Mouse (Mus musculus) hindbrain, postnatal 0 days (tissue): ENCODE measurements around the gene Il17a. TPM values are rescaled to one million over a fixed set of nuclear protein-coding genes. Genes with fewer than 3 reads are reported as not detected.

Source experiments
- ATAC-seq: fragments of 200-750 bp; cut with Nextera tagmentation; 2 replicates; pipeline ENCODE4 v1.8.0; 2017; ENCODE audit warnings: mild to moderate bottlenecking, moderate TSS enrichment, moderate library complexity
- DNase-seq: peaks from one replicate; pipeline ENCODE4 v3.0.0-alpha.2; 2015; ENCODE audit warnings: low spot score
- H3K27ac ChIP-seq: fragments of 300-500 bp; sonication (generic); 2 replicates; pipeline ENCODE4 v1.5.1; 2014; ENCODE audit warnings: mild to moderate bottlenecking
- H3K27me3 ChIP-seq: fragments of 300-500 bp; sonication (generic); 2 replicates; pipeline ENCODE4 v1.6.1; 2014; ENCODE audit warnings: low read length, mixed read lengths; ENCODE audit not compliant: insufficient read depth
- H3K36me3 ChIP-seq: fragments of 300-500 bp; sonication (generic); 2 replicates; pipeline ENCODE4 v1.6.1; 2014; ENCODE audit warnings: low read length, mixed read lengths; ENCODE audit not compliant: insufficient read depth
- H3K4me1 ChIP-seq: fragments of 300-500 bp; sonication (generic); 2 replicates; pipeline ENCODE4 v1.6.1; 2014; ENCODE audit warnings: antibody characterized with exemption, low read length, mixed read lengths; ENCODE audit not compliant: insufficient read depth
- H3K4me2 ChIP-seq: fragments of 300-500 bp; sonication (generic); 2 replicates; pipeline ENCODE4 v1.6.1; 2014; ENCODE audit warnings: low read depth, mild to moderate bottlenecking, low read length, moderate library complexity, mixed read lengths
- H3K4me3 ChIP-seq: fragments of 300-500 bp; sonication (generic); 2 replicates; pipeline ENCODE4 v1.5.1; 2014; ENCODE audit warnings: low read length
- H3K9ac ChIP-seq: fragments of 300-500 bp; sonication (generic); replicated peaks from 2 replicates; pipeline ENCODE4 v1.6.1; 2014; ENCODE audit warnings: mild to moderate bottlenecking, low read length, moderate library complexity, mixed read lengths
- H3K9me3 ChIP-seq: fragments of 300-500 bp; sonication (generic); 2 replicates; pipeline ENCODE4 v1.6.1; 2016; ENCODE audit warnings: low read length, mixed read lengths
- CTCF ChIP-seq: IDR thresholded peaks from 2 replicates; pipeline ENCODE4 v1.5.1; 2016; ENCODE audit warnings: antibody characterized with exemption, control low read depth, low read depth
- WGBS: fragments of 180-500 bp; shearing (Covaris S2); extraction: QIAGEN DNeasy Blood & Tissue Kit; methylation state at CpG from one replicate; pipeline ENCODE4 v1.1.7; 2014; 5-methylcytosine and 5-hydroxymethylcytosine counted together
- polyA plus RNA-seq: library from polyadenylated mRNA; unstranded; fragments of >200 nt; fragmentation: Nextera tagmentation; extraction: Ambion mirVana; gene quantifications from 2 replicates; pipeline ENCODE4 v1.2.1, GENCODE M21; 2015
- total RNA-seq: library from RNA; depleted of rRNA; stranded (reverse); fragments of >200 nt; gene quantifications from 2 replicates; pipeline ENCODE4 v1.2.3, GENCODE M21; 2014; rRNA removed

Gene Il17a
- total RNA-seq, result not detected in 2 replicates
- not detected in 2 replicates for polyA plus RNA-seq

DNA sequence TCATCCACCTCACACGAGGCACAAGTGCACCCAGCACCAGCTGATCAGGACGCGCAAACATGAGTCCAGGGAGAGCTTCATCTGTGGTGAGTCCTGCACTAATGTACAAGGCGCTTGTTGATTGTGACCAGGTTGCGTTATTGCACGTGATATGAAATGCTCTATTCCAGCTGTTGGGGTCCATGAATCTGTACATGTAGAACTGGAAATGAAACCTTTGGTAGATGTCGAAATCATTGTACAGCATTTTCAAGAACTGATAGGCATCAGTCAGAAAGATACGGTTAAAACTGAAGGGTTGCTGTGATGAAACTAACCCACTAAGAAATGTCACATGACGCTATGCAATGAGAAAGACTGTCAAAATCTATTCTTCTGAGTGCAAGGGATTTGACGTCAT is at the start of gene Il17a:
Gene Il17a, plus strand, starts transcription at position 3 of the 400 bp plus-strand sequence.
- Histone ChIP-seq H3K9me3 (no peaks in the 10 kb centered on the region), H3K4me1 (no peaks in the 10 kb centered on the region), H3K4me3 (no peak within 1 kb of the TSS), H3K27ac (no peak within 1 kb of the TSS), H3K27me3 (no peaks in the 10 kb centered on the region), H3K4me2 (no peak within 1 kb of the TSS), H3K9ac (no peak within 1 kb of the TSS), H3K36me3 (no peaks in the 10 kb centered on the region)
- no peak for ATAC-seq
- DNase-seq, result no peak
- TF ChIP-seq CTCF, result no peak
- WGBS, result 93% methylated on average over 10 of the region's 10 CpGs

- Histone ChIP-seq H3K9me3 (no peaks in the 10 kb centered on the region), H3K27ac (no peak overlapping the region), H3K9ac (no peak overlapping the region), H3K4me3 (no peak overlapping the region), H3K36me3 (no peaks in the 10 kb centered on the region), H3K4me1 (no peaks in the 10 kb centered on the region), H3K27me3 (no peaks in the 10 kb centered on the region), H3K4me2 (no peak overlapping the region)
- DNase-seq, result no peak
- no peak for TF ChIP-seq CTCF
- no peak for ATAC-seq
These were observed 47.9 kb upstream of the Il17a start for GRCm38 (mm10) chr1:20682849-20683248.

GRCm38 (mm10) chr1:20683386-20683785 is 47.3 kb upstream of the Il17a start:
- H3K27me3 ChIP-seq, result no peaks in the 10 kb centered on the region
- 95% methylated on average over 5 of the region's 5 CpGs for WGBS
- no peak for TF ChIP-seq CTCF
- no peak overlapping the region for H3K9ac ChIP-seq
- no peaks in the 10 kb centered on the region for H3K9me3 ChIP-seq
- no peaks in the 10 kb centered on the region for H3K4me1 ChIP-seq
- H3K4me2 ChIP-seq, result no peak overlapping the region
- ATAC-seq (no peak), DNase-seq (no peak)
- H3K27ac ChIP-seq, result no peak overlapping the region
- H3K4me3 ChIP-seq, result no peak overlapping the region
- H3K36me3 ChIP-seq, result no peaks in the 10 kb centered on the region

DNA sequence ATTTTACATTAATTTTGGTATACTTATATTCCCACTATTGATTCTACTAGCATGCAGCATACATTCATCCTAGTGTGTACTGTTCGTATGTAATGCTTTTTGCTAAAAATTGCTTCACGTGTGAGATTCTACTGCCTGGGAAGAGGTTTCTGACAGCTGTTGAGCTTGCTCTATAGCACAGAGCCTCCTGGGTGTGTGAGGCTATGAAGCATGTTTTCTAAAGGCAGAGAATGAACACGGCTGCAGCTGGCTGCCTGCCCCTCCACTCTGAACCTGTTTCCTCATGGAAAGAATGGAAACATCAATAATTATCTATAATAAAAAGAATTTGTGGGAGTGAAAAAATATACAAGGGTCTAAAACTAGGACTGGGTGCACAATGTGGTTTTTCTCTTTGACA is 46.9 kb upstream of the Il17a start:
- Histone ChIP-seq H3K4me3 (no peak overlapping the region), H3K9me3 (no peaks in the 10 kb centered on the region), H3K36me3 (no peaks in the 10 kb centered on the region), H3K4me1 (no peaks in the 10 kb centered on the region), H3K9ac (no peak overlapping the region), H3K4me2 (no peak overlapping the region), H3K27ac (no peak overlapping the region), H3K27me3 (no peaks in the 10 kb centered on the region)
- ATAC-seq, result no peak
- no peak for TF ChIP-seq CTCF
- WGBS, result 81% methylated on average over 3 of the region's 3 CpGs
- no peak for DNase-seq

DNA sequence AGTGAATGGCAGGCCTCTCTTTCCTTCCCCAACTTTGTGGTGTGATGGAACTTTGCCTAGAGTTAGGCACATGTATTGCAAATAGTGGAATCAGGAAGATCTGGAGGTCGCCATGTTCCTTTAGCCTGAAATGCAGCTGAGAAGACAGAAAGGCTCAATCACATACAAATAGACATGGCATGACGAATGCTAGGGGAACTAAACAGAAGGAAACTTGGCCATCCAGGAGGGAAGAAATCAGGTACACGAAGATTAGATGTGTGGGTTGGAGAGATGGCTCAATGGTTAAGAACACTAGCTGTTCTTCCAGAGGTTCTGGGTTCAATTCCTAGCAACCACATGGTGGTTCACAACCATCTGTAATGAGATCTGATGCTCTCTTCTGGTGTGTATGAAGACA is 46.3 kb upstream of the Il17a start:
- DNase-seq (no peak), ATAC-seq (no peak)
- Histone ChIP-seq H3K4me1 (no peaks in the 10 kb centered on the region), H3K4me3 (no peak overlapping the region), H3K27ac (no peak overlapping the region), H3K4me2 (no peak overlapping the region), H3K9me3 (no peaks in the 10 kb centered on the region), H3K36me3 (no peaks in the 10 kb centered on the region), H3K9ac (no peak overlapping the region), H3K27me3 (no peaks in the 10 kb centered on the region)
- no peak for TF ChIP-seq CTCF
- WGBS, result 89% methylated on average over 3 of the region's 3 CpGs

GRCm38 (mm10) chr1:20685393-20685792 is 45.3 kb upstream of the Il17a start:
- H3K9me3 ChIP-seq, result no peaks in the 10 kb centered on the region
- no peak for DNase-seq
- no peak for TF ChIP-seq CTCF
- H3K9ac ChIP-seq, result no peak overlapping the region
- H3K4me1 ChIP-seq, result no peaks in the 10 kb centered on the region
- 98% methylated on average over 2 of the region's 2 CpGs for WGBS
- H3K27me3 ChIP-seq, result no peaks in the 10 kb centered on the region
- no peaks in the 10 kb centered on the region for H3K36me3 ChIP-seq
- no peak for ATAC-seq
- no peak overlapping the region for H3K27ac ChIP-seq
- H3K4me3 ChIP-seq, result no peak overlapping the region
- no peak overlapping the region for H3K4me2 ChIP-seq

GRCm38 (mm10) chr1:20685907-20686306 is 44.8 kb upstream of the Il17a start:
- 84% methylated on average over 4 of the region's 4 CpGs for WGBS
- no peak for TF ChIP-seq CTCF

More at GRCm38 (mm10) chr1:20685907-20686306, 44.8 kb upstream of the Il17a start:
- H3K4me2 ChIP-seq, result no peak overlapping the region
- no peak overlapping the region for H3K9ac ChIP-seq
- H3K27ac ChIP-seq, result no peak overlapping the region
- H3K4me1 ChIP-seq, result no peaks in the 10 kb centered on the region
- ATAC-seq (no peak), DNase-seq (no peak)
- H3K9me3 ChIP-seq, result no peaks in the 10 kb centered on the region
- H3K27me3 ChIP-seq, result no peaks in the 10 kb centered on the region
- H3K4me3 ChIP-seq, result no peak overlapping the region
- H3K36me3 ChIP-seq, result no peaks in the 10 kb centered on the region
